Mouse (Mus musculus) CH12F3 (cell line): Measurements from ENCODE around the gene Orai3.
"Not testable (repeated sequence)": the region's sequence is repeated elsewhere in the genome, so short reads cannot be mapped to it uniquely, and the experiment has no call there.

Source experiments
- in situ Hi-C: fragments of 300-500 bp; cut with MboI; formaldehyde crosslinking; loops from 2 replicates; pipeline ENCODE4 v1.14.3; 2020; ENCODE audit warnings: low sequenced_read_pairs

Orai3 gene

DNA sequence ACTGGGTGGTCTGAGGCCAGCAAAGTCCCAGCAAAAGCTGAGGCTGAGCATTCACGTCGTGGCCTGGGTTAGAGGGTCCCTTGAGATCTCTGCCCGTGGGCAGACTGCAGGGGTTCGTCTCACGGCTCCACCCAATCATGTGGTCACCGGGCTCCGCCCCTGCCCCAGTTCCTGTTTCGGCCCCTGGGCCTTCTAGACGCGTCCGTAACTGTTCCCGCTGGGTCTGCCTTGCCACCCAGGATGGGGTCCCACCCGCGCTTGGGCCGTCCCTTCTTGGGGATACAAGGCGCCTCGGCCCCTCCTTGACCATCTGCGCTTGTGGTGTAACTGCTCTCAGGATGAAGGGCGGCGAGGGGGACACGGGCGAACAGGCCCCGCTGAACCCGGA, at the start of gene Orai3:
Gene Orai3, plus strand, starts transcription at position 165 of the 388 bp plus-strand sequence.
- in situ Hi-C loops = loop anchor here (5.0 kb wide), 2 partner anchors 982 to 1052 kb away; no protein-coding TSS in a partner anchor

DNA sequence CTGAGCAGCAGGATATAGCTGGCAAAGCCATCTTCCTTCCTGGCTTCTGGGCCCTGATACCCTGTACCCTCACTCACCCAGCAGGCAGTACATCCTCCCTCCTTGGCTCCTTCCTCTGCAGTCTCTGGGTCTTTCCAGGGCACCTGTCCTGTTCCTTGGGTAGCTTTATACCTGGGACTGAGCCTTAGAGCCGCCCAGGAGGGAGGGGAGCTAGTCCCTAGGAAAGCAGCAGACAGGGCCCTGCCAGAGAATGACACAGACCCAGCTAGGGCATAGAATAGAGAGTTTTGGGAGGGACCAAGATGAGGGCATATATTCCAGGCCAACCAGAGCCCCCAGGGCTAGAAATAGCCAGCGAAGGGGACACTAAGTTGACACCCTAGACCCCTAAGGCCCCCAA, 44.1 kb upstream of the Orai3 start:
- in situ Hi-C loops = no loop called here

DNA sequence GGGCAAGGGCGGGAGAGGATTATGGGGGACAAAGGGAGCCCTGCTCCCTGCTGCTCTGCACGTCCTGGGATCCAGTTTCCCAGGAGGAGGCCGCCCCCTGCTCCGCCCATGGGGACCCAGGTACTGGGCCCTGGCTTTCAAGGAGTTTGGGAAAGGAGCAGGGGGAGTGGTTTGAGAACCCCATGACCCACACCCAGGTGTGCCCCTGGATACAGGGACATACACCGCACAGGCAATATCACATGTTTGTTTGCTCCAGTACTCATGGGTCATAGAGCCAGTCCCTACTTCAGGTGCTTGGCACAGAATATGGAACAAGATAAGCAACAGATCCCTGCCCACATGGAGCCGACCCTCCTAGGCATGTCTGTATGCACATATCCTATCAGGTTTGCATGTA, 43.7 kb upstream of the Orai3 start:
- in situ Hi-C loops = no loop called here

DNA sequence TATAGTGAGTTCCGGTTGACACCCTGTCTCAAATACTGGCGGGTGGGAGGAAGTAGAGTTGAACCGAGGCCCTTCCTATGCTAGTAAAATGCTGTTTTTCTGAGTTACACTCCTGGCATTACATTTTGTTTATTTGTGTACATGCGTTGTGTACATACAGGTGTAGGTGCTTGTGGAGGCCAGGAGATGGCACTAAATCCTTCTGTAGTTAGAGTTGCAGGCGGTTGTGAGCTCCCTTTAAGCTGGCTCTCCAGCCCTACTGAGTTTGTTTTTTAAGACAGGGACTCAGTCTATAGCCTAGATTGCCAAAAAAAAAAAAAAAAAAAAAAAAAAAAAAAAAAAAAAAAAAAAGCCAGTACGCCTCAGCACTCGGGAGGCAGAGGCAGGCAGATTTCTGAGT, 41.7 kb upstream of the Orai3 start:
- in situ Hi-C loops = no loop called here

DNA sequence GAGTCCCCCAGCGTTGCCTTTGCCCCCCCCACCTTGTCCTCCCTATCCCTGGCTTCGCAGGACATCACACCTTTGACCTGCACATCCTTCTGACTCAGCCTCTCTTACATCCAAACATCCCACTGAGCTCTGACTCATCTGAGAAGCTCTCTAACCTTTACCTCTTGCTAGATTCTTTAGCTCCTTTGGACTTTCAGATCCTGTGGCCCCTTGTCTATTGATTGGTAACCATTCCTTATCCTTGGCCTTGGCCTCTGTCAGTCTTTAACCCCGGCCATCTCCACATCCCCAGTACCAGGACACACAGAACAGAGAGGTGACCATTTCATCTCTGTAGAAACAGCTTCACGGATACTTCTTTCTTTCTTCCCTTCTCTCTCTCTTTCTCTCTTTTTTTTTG, 39.4 kb upstream of the Orai3 start:
- in situ Hi-C loops = no loop called here

DNA sequence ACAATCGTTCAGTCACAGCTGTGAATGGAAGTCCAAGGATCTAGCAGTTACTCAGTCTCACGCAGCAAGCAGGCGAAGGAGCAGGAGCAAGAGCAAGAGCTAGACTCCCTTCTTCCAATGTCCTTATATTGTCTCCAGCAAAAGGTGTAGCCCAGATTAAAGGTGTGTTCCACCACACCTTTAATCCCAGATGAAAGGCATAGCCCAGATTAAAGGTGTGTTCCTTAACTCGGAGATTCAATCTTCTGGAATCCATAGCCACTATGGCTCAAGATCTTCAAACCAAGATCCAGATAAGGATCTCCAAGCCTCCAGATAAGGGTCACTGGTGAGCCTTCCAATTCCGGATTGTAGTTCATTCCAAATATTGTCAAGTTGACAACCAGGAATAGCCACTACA, 37.5 kb upstream of the Orai3 start, which contains the start of gene Ctf2:
Gene Ctf2, minus strand, starts transcription at position 101 of the 400 bp plus-strand sequence.
- in situ Hi-C loops = not testable (repeated sequence)

DNA sequence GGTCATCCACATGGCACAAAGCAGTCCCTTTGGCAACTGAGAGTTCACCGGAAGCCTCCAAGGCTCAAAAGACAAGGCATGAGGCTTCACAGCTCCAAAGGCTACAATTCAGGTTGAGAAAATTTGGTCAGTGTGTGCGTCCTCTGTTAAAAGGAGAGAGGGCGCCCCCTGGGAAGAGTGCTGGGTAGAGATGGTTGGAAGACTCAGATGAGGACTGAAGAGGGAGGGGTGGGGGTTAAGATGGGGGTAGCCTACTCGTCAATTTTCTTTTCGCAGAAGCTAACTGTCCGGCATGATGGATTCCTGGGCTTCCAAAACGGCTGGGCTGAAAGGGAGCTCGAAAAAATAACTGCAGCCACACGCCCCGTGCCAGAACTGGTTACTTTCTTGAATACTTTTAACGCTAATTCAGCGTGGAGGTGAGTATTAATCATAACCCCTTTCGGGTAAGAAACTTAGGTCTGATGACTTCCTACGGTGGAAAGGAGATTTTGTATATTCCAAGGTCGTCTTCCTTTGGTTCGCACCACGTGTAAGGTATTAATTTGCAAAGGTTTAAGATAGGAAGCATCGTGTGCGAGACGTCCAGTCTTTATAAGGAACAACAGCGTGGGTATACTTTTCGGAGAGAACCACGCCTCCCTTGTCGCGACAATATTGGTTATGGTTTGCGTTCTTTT, 25.1 kb upstream of the Orai3 start, which contains the start of gene Fbxl19:
Gene Fbxl19, plus strand, starts transcription at position 178 of the 680 bp plus-strand sequence.
- in situ Hi-C loops = no loop called here

DNA sequence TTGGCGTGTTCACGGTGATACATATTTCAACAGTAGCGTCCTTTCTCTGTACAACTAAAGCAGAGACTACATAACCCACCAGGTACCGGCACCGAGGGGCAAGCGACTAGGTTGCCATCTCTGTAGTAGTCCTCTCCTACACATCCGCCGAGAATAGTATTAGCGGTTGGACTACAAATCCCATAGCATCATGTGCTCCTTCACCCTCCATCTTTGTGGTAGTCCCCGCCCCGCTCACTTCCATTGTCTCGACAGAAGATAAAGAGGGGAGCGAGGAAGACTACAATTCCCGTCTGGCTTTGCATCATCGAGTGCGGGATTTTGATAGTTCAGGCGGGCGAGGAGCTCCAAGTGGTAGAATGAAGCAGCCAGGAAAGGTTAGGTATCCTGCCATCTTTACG, 24.4 kb upstream of the Orai3 start:
- in situ Hi-C loops = no loop called here

DNA sequence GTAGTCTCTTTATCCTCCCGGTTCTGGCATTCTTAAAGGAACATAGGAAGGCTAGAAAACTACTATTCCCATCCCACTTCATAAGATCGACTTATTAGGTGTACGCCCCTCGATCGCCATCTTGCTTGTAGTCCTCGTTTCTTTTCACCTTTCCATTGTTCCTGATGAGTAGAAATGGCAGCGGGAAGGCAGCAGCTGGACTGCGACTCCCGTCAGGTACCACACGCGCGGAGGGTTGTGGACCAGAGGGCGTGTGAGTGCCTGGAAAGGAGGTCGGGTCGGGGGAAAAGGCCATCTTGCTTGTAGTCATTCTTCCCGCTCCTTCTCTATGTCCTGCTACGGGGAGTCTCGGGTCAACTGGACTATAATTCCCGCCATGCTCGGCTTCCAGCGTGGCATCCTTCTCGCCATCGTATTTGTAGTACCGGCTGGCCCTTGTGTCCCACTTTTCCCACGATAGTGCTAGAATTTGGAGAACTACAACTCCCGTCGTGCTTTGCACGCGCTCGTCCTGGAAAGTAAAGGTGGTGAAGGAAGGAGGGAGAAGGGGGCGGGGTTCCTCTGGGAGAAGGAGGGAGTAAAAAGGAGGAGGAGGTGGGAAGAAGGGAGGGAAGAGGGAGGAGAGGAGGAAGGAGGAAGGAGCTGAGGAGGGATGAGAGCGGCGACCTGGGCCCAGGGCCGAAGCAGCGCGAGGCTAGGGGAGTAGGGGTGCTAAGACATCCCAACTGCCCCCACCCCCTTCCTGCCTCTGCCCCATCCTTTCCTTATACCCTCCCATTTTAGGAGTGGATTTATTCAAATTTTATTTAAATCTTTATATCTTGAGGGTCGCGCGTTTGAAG, 23.7 kb upstream of the Orai3 start:
- in situ Hi-C loops = no loop called here

DNA sequence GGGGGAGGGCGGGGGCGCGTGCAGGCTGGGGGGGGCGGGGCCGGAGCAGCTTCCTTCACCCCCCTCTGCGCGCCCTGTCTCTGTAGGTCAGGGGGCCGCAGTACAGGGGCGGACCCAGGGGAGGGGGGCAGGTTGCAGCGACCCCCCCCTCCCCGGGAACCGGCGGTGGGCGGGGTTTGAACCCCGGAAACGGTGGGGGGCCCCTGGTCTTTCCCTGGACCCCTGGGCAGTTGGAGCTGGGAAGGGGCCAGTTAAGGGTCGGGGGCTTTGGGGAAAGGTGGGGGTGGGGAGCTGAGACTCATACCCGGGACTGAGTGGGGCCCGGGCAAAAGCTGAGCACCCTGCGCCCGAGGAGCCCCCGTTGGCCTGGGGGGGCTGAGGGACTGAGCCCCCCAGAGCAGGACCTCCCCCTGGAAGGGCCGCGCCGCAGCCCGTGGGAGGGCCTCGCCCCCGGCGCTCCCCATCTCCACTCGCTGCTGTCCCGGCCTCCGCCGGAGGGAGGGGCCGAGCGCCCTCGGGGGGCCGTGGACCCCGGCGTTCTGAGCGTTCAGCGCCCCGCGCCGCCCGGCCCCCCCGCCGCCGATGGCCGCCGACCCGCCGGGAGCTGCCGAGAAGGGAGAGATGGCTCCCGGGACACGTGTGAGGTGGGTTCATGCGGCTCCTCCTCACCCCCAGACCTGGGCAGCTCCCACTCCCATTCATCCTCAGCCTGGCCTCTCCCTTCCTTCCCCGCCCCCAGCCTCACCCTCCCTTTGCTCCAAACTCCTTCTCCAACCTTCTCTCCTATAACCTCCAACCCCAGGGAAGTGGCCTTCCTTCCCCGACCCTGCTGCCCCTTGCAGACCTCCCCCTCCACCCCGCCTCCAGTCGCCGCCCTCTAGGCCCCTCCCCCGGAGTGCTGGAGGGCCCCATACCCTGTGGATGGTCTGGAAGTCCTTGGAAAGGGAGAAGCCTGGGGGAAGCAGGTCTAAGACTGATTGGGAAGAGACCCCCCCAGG, 22.8 kb upstream of the Orai3 start:
- in situ Hi-C loops = no loop called here

DNA sequence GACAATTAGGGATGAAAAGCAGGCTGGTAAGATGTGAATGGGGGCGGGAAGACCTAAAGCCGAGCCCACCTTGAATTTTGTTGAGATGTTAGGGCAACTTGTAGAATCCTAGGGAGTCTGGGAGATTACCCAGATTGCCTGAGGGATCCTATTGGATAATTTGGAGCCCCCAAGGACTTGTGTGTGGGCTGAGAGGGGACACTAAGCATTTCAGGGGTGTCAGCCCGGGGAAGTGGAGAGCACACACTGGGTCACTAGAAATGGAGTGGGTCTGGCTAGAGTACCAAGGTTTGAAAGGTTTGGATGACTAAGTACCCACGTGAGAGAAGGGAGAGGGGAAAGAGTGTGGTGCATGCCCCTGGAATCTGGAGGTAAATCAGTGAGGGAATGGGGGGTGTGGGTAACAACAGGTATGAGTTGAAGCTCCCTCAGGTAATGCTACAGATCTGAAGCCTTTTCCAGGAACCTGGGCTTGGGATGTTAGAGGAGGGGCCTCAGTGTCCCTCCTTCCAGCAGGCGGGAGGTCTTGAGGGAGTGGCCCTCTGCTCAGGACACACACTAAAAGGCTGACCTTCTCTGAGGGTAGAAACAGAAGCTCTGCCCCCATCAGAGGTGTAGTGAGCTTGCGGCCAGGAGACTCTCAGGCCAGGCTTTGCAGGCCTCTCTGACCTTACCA, 21.9 kb upstream of the Orai3 start:
- in situ Hi-C loops = no loop called here

DNA sequence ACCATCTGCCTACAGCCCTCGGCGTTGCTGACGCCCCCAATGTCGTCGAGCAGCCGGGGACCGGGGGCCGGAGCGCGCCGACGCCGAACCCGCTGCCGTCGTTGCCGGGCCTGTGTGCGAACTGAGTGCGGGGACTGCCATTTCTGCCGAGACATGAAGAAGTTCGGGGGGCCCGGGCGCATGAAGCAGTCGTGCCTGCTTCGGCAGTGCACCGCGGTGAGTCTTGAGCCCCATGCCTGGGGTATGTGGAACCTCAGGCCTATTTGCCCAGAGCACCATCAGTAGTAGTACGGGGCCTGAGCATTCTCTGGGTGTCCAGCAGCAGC, 21.4 kb upstream of the Orai3 start:
- in situ Hi-C loops = no loop called here

DNA sequence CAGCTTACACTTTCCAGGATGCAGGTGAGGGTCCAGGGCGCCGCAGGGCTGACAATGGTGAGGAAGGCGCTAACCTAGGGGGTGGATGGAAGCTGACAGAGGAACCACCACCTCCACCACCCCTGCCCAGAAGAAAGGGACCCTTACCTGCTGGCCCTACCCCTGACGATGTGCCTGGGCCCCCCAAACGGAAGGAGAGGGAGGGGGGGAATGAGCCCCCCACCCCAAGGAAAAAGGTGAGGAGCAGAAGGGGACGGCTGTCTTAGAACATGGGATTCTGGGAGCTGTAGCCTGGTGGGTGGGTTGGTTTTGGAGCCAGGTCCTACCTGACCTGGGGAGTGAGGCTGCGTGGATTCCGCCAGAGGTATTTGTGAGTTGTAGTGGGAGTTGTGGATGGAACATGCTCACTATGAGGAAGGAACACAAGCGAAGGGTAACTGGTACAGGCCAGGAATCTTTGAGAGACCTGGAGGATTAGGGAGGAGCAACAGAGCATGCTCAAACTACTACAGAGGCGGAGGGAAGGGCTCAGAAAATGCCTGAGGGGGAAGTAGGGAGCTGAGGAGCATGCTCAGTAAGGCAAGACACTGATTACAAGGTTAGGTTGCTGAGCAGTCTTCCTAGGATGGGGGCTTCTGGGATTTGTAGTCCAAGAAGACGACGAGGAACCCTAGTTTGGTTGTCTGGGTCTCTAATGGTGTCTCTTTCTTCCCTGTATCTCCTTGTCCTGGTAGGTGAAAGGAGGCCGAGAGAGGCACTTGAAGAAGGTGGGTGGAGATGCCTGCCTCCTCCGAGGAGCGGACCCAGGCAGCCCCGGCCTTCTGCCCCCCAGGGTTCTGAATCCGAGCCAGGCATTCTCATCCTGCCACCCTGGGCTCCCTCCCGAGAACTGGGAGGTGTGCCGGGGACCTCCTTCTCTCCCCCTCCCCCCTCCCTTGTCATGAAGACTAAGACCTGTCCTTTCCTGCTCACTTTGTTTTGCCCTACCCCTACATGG, 19.2 kb upstream of the Orai3 start:
- in situ Hi-C loops = loop anchor here (10.0 kb wide), 1 partner anchor 76 kb away; no protein-coding TSS in a partner anchor

DNA sequence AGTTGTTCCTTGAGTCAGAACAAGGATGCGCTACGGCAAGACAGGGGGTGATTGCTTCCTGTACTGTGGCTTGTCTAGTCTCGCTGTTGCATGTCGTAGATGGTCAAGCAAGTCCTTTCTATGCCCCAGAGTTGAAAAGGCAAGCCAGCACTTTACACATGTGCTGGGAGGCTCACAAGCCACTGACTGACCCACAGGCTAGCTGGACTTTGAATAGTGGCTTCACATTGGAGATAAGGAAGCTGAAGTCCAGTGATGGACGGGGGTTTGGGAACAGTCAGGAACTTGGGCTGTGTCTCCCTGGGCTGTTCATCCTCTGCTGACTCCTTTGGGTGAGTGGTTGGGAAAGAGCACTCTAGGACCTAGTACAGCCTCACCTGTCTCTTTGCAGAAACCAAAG, 18.0 kb upstream of the Orai3 start:
- in situ Hi-C loops = loop anchor here (10.0 kb wide), 1 partner anchor 77 kb away; no protein-coding TSS in a partner anchor

DNA sequence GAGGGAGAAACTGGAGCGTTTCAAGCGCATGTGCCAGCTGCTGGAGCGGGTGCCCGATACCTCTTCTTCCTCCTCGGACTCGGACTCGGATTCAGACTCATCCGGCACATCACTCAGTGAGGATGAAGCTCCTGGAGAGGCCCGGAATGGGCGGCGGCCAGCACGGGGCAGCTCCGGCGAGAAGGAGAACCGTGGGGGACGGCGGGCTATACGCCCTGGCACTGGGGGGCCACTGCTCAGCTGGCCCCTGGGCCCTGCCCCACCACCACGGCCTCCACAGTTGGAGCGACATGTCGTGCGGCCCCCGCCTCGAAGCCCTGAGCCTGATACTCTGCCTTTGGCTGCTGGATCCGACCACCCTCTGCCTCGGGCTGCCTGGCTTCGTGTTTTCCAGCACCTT, 17.5 kb upstream of the Orai3 start:
- in situ Hi-C loops = loop anchor here (10.0 kb wide), 1 partner anchor 77 kb away; no protein-coding TSS in a partner anchor

DNA sequence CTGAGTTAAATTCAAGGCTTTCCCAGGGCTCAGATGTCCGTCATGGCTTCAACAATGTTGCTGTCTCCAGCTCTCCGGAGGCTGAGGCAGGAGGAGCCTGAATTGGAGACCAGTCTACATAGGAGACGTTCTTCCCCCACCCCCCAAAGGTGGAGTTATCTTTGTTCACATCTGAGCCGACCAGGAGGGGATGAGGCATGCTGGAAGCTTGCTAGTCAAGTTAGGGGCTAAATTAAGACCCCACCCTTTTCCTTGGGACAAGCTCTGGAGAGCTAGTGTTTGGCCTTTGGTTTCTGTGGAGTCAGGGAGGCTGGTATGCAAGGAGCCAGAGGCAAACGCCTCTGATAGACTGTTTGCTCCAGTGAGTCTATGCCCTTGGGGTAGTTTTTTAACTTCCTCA, 16.5 kb upstream of the Orai3 start:
- in situ Hi-C loops = loop anchor here (10.0 kb wide), 1 partner anchor 78 kb away; no protein-coding TSS in a partner anchor

DNA sequence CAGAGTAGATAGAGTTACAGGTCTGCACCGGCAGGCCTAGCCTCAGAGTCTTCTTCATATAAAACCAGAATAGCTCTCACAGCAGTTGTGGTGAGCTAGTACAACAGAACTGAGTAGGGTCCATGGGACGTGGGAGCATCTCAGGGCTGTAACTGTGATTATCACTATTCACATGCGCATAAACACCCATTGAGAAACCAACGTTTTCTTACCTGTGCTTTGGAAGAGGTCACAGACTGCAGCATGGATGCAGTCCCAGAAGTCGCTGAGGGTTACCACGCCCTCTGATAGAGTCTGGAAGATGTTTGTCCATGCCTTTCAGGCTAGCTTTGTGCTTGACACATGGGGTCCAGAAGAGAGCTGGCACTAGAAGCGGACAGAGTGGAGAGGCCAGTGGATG, 15.9 kb upstream of the Orai3 start:
- in situ Hi-C loops = loop anchor here (10.0 kb wide), 1 partner anchor 79 kb away; no protein-coding TSS in a partner anchor

DNA sequence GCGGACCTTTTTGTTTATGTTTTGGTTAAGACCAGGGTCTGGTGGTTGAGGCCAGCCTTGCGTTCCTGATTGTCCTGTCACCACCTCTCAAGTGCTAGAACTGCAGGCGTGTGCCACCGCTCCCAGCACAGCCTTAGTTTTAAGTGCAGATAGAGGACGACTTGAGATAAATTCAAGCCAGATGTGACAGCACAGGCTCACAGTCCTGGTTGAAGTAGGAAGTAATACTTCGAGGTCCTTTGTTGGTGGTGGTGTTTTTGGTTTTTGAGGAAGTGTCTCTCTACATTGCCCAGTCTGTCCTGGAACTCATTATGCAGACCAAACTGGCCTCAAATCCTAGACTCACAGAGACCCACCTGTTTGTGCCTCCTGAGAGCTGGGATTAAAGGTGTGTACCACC, 9.9 kb upstream of the Orai3 start:
- in situ Hi-C loops = loop anchor here (5.0 to 10.0 kb wide), 2 partner anchors 85 to 657 kb away; no protein-coding TSS in a partner anchor

DNA sequence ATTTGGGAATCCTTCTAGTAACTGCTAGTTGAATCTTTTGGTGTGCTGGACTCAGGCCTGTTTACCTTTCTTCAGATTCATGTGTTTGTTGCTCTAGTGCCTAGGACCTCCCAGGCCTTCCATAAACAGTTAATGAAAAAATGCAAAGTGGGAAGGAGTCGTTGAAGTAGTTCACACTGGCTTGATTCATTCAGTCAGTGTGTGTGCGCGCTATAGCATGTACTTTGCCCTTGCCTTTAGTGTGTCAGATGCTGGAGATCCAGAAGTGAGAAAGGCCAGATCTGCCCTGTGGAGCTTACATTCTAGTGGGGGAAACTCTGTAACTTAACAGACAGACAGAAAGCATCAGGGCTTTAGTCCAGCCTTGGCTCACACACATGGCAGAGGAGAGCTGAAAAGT, 9.1 kb upstream of the Orai3 start:
- in situ Hi-C loops = loop anchor here (5.0 kb wide), 1 partner anchor 658 kb away; no protein-coding TSS in a partner anchor
